Mouse (Mus musculus) T-helper 17 cell (primary cell): Measurements from ENCODE around the gene Bace1.

Source experiments
- in situ Hi-C, 2 experiments: fragments of 300-600 bp; cut with MboI, MseI; formaldehyde crosslinking; loops; 1 replicate in 1 of 2; 2 replicates in 1 of 2; pipeline ENCODE4 v1.15.1; 2025; ENCODE audit warnings: high pct_unique_total_duplicates in 2 of 2

The Bace1 gene

GRCm38 (mm10) chr9:45893681-45894080 lies 55.3 kb downstream of the Bace1 start:
- in situ Hi-C loops, result no loop called here

DNA sequence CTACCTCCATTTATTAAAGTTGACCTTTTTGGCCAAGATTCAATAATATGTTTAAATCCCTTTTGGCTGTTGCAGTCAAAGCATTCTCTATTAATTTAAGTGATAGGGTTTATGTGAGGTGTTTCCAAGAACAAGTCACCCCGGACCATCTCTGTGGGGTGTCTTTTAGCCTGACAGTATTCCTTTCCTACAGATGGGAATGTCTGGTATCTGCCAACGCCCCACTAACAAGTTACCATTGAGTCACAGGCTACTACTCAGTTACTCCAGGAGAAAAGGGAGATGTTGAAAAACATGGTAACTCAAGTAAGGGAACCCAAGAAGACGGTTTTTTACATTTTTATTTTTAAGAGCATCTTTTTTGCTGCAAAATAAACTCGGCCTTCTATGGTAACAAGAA lies 66.8 kb downstream of the Bace1 start:
- in situ Hi-C loops, result no loop called here

DNA sequence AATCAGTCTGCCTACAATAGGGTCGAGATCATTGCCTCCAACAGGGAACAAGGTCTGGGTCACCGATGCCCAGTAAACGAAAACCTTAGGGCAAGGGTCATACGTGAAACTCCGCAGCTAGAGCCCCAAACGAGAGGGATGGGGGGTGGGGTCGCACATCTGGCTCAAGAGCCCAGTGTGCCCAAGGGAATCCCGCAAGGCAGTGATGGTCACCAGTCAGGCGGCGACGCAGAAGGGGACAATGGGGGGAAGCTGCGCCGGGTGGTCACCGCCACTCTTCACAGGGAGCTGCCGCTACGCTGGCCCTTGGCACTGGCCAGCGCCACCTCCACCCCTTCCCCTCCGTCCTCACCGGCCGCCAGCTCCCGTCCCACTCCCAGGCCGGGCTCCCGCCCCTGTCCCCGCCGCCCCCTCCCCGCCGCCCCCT lies 67.4 kb downstream of the Bace1 start:
- in situ Hi-C loops, result no loop called here

GRCm38 (mm10) chr9:45906355-45907077 lies 68.1 kb downstream of the Bace1 start, which contains the start of the genes Pcsk7 and Rnf214:
Gene Pcsk7, plus strand, starts transcription at chr9:45906497.
Gene Rnf214, minus strand, starts transcription at chr9:45906911.
- in situ Hi-C loops, result no loop called here

DNA sequence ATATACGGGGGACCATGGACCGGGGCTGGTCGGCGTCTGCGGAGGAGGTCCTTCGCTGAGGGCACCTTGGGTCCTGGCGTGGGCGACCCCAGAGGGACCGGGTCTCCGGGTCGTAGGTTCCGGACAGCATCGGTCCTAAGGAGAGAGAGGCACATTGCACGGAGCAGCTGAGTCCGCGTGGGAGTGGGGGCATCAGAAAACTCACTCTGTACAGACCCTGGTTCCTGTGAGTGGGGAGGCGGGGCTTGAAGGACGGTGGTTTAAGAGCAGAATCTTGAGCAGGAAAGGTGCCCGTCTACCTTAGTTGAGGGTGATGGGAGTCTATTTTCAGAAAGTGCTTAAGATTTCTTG lies 68.7 kb downstream of the Bace1 start:
- in situ Hi-C loops, result no loop called here

- in situ Hi-C loops, result no loop called here
Measured at GRCm38 (mm10) chr9:45910995-45911394, 72.6 kb downstream of the Bace1 start.

DNA sequence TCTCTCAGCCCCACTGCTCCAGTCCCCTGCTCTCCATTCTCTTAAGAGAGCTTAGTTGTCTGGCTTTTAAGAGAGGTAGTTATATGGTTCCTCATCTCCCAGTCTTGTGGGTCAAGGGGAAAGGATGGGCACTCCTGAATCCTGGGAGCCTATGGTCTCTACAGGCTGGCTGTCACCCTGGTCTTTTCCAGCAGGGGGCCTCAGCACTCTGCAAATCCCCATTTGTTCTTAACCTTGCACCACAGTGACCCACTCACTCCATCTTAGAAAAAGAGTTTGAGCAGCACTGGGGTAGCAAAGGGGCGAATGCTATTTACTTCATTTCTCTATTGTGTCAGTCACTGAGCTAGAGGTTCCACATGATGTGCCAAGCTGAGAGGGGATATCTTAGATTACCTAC lies 73.3 kb downstream of the Bace1 start:
- in situ Hi-C loops, result no loop called here
